Mouse (Mus musculus): ENCODE measurements around the gene Pnn. TPM values are rescaled to one million over a fixed set of nuclear protein-coding genes. Genes with fewer than 3 reads are reported as not detected.

Pnn gene
- polyA plus RNA-seq, 1 experiment from 2014 or later: 120 TPM

Other genes starting within 250 kb of the Pnn start
- 104 and 107 TPM in 2 replicates for gene Sec23a, start 54.9 kb upstream of the Pnn start, polyA plus RNA-seq (2015; fragmentation: Nextera tagmentation; extraction: Ambion mirVana)
- 17.9 and 18.2 TPM in 2 replicates for gene Gemin2, start 53.5 kb upstream of the Pnn start, polyA plus RNA-seq (2015; fragmentation: Nextera tagmentation; extraction: Ambion mirVana)
- gene Trappc6b, start 5.4 kb upstream of the Pnn start, polyA plus RNA-seq (2015; fragmentation: Nextera tagmentation; extraction: Ambion mirVana): 146 and 161 TPM in 2 replicates
- gene Mia2, start 28.9 kb downstream of the Pnn start, polyA plus RNA-seq (2015; fragmentation: Nextera tagmentation; extraction: Ambion mirVana): 38.4 and 40.0 TPM in 2 replicates
- gene Fbxo33, start 152.8 kb downstream of the Pnn start, polyA plus RNA-seq (2015; fragmentation: Nextera tagmentation; extraction: Ambion mirVana): 7.4 and 8.0 TPM in 2 replicates